Mouse (Mus musculus) layer of hippocampus, adult 2 months (tissue): Measurements from ENCODE around the gene Ssh2. TPM values are rescaled to one million over a fixed set of nuclear protein-coding genes. Genes with fewer than 3 reads are reported as not detected.
A peak's percentile ranks its signal among the peaks of the same experiment; 100 is the strongest.

Experiments used
- DNase-seq, 2 experiments: peaks; one replicate each; pipeline ENCODE4 v3.0.0; 2022; ENCODE audit warnings: low spot score in 2 of 2
- H3K27ac ChIP-seq: fragments of 200-600 bp; 2 replicates; pipeline ENCODE4 v1.8.1; 2022
- H3K4me3 ChIP-seq: fragments of 200-600 bp; 2 replicates; pipeline ENCODE4 v1.8.1; 2022; ENCODE audit warnings: mild to moderate bottlenecking
- CTCF ChIP-seq: fragments of 200-600 bp; conservative IDR thresholded peaks from 2 replicates; pipeline ENCODE4 v1.8.1; 2022; ENCODE audit warnings: antibody characterized with exemption, mild to moderate bottlenecking, moderate library complexity
- total RNA-seq, 2 experiments: library from RNA; stranded (reverse); gene quantifications; 2 replicates each; pipeline ENCODE4 v1.2.3; 2021

Ssh2 gene
- total RNA-seq, 2 experiments from 2014 or later: 33.6 to 35.9 TPM

DNA sequence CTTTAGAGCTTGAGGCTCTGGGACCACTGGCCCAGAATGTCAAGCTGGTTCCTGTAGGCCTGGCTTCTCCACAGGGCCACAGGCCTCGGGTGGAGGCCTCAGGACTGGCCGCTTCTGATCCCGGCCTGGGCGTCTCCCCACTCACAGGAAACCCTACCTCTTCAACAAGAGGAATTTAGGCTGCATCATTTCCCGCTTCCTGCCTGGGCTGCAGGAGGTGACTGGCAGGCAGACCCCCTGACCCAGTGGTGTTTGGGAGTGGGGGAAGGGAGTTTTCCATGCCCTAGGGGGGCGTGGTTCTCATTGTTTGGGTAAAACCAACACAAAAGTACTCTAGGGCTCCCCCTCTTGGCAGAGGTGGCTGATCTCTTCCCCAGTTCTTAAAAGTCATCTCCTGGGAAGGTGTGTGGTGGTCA lies 281.3 kb downstream of the Ssh2 start:
- TF ChIP-seq CTCF: peak; percentile 77
- DNase-seq: peak in 1 of 2 experiments; percentile 60
- peak overlapping the region; percentile 82 for H3K27ac ChIP-seq
- H3K4me3 ChIP-seq: no peak overlapping the region; the same call in 1 of the 2 replicates

DNA sequence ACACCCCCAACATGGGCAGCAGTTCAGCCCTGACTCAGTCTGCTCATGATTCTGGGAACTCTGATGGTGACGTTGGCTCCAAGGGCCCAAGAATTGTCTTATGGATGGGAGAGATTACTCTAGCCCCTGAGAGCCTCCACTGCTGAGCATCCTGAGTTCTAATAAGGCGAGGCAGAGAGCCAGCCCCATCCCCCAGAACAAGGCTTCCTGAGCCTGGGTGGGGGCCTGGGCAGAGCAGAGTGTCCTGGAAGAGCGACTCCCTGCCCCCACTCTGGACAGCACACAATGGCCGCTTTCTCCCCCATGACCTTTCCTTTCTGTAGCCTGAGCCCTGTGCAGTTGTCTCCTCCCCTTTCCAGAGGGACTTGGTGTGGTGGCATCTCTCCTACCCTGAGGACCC lies 281.8 kb downstream of the Ssh2 start:
- peak overlapping the region; percentile 82 for H3K27ac ChIP-seq
- TF ChIP-seq CTCF: no peak
- H3K4me3 ChIP-seq: no peak overlapping the region
- DNase-seq: no peak

DNA sequence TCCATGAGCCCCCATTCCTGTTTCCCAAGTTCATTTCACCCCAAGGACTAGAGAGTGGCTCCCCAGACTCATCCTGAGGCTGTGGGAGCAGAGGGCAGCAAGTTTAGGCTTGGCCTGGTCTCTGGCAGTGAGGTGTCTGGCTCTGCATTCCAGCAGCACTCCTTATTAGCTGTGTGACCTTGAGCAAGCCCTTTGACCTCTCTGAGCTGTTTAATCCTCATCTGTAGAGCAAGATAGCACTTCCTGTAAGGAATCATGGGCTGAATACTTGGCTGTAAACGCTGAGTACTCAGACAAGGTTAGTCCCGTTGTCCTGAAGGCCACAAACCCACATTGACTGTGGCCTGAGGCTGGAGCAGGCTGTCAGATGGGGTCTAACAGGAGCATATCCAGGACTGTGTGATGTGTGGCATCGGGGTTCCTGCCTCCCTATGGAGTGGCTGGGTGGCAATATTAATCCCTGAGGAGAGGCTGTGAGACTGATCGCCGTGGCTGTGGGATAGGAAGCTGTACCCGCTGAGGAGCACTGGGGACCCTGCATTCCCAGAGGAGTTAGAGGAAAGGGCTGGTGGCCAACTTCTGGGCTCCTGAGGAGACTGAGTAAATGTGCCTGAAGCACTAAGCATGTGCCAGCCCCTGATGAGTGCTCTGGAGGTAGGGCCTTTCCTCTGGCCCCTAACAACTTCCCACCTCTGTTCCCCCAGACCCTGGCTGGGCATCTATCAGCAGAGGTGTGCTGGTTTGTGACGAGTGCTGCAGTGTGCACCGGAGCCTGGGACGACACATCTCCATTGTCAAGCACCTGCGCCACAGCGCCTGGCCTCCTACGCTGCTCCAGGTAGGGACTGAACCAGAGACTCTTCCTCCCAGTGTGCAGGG lies 282.4 kb downstream of the Ssh2 start:
- Histone ChIP-seq H3K4me3 (no peak overlapping the region), H3K27ac (peak overlapping the region; percentile 82)
- TF ChIP-seq CTCF: no peak
- no peak for DNase-seq

DNA sequence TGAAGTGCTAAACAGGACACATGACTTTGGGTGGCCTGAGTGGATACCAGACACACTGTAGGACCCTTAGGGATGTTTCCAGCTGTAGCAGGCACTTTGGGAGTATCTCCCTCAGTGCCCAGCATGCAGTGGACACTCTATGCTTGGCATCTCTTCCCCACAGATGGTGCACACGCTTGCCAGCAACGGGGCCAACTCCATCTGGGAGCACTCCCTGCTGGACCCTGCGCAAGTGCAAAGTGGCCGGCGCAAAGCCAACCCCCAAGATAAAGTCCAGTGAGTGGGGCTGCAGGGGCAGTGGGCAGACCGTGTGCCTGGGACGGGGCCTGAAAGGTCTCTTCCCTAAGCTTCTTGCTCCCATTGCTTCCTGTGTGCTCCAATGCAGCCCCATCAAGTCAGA lies 283.3 kb downstream of the Ssh2 start:
- TF ChIP-seq CTCF: no peak
- Histone ChIP-seq H3K27ac (peak overlapping the region; percentile 82), H3K4me3 (no peak overlapping the region)
- DNase-seq: no peak

DNA sequence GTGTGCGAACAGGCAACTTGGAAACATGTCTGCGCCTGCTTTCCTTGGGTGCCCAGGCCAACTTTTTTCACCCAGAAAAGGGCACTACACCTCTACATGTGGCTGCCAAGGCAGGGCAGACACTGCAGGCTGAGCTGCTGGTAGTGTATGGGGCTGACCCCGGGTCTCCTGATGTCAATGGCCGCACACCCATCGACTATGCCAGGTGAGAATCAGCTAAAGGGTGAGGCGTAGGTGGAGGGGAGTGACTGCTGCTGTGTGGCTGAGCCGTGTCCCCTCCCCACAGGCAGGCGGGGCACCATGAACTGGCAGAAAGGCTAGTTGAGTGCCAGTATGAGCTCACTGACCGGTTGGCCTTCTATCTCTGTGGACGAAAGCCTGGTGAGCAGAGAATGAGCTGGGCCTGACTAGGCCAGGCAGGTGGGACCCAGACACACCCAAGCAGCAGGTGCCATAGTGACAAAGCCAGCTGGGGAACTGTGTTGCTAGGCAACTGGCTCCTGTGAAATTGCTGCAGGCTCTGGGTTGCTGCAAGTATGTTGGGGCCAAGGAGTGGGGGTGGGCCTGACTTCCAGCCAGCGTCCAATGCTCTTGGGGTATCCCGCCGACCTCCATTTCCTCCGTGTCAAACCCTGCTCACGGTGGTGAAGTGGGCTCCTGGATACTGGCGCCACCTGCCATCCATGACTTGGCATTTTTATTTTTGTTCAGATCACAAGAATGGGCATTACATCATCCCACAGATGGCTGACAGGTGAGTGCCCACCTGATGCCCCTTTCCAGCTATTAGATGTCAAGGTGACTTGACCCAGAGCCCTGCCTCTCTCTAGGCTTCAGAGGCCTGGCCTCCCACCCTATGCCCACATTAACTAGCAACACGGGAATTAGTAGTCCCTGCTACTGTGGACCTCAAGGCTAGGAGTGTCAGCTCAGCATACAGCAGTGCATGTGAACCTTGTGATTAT lies 284.6 kb downstream of the Ssh2 start:
- no peak for TF ChIP-seq CTCF

DNA sequence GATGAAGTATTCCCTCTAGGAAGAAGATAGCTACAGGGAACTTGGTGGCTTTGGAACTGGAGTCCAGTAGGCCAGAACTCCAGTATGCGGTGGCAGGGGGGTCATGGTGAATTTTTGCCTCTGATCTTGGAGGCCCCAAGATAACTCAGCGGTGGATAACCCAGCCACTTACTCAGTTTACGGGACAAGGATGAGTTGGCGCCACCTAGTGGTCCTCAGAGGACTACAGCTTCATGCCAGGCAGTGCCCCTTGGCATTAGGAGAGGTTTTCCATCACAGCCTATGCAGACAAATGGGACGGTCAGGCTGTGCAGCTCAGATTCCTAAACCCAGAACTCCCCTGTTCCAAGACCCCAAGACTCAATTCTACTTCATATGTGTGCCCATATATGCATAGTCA lies 285.3 kb downstream of the Ssh2 start:
- peak; percentile 86 for TF ChIP-seq CTCF
- H3K27ac ChIP-seq: peak overlapping the region; percentile 82
- DNase-seq: peak; percentile 82 to 85
- H3K4me3 ChIP-seq: no peak overlapping the region; the same call in 1 of the 2 replicates

More for the DNA sequence above, 284.6 kb downstream of the Ssh2 start:
- Histone ChIP-seq H3K4me3 (no peak overlapping the region; the same call in 1 of the 2 replicates), H3K27ac (peak overlapping the region; percentile 82)
- peak in 1 of 2 experiments; percentile 69 for DNase-seq

DNA sequence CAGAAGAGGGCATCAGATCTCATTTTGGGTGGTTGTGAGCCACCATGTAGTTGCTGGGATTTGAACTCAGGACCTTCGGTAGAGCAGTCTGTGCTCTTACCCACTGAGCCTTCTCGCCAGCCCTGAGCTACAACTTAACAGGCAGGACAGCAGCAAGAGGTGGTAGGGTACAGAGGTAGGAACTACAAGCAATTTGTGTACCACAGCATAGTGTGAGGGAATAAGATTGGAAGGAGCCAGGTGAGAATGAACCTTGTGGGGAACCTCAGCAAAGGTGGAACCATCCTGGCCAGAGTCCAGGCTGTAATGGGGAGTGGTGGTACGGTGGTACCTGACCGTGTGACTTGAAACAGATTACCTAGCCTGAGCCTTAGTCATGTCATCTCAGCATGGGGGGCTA lies 285.9 kb downstream of the Ssh2 start:
- DNase-seq: no peak
- Histone ChIP-seq H3K4me3 (no peak overlapping the region), H3K27ac (0 out of 2 replicates have a peak overlapping the region, but pooled peaks have one; percentile 12)
- no peak for TF ChIP-seq CTCF

DNA sequence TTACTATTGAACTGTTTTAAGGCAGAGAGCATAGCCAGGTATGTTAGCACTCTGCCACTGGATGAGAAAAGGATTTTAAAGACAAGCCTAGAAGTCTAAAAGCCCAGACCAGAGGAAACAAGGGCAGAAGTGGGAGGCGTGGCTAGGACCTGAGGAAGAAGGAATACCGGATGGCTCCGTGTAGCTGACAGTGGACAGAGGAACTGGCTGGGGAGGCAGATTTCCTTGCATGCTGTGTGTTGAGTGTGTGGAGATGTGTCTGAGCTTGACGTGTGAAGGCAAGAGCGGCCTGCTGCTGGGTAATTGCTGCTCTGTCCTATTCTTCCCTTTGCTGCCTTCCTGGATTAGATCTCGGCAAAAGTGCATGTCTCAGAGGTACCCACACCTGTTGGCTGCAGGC lies 286.4 kb downstream of the Ssh2 start:
- H3K4me3 ChIP-seq: no peak overlapping the region
- peak overlapping the region; percentile 74 for H3K27ac ChIP-seq
- no peak for DNase-seq
- no peak for TF ChIP-seq CTCF

DNA sequence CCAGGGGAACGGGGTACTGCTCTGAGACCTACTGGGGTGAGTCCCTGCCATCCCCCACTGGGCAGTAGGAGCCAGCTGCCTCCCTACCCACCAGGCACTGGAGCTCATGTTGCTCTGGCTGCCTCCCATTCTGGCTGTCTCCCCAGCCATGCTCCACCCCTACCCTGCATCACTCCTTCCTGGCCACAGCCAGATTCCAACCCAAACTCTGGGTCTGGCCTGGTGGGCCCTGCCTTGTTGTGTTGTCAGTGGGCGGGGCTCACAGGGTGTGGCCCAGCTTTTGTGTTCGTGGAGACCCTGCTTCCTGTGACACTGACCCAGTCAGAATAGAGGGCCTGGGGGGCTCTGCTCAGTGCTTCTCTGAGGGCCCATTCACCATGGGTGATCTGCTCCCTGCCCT lies 287.4 kb downstream of the Ssh2 start:
- no peak for DNase-seq
- Histone ChIP-seq H3K27ac (peak overlapping the region; percentile 74), H3K4me3 (no peak overlapping the region)
- TF ChIP-seq CTCF: no peak

DNA sequence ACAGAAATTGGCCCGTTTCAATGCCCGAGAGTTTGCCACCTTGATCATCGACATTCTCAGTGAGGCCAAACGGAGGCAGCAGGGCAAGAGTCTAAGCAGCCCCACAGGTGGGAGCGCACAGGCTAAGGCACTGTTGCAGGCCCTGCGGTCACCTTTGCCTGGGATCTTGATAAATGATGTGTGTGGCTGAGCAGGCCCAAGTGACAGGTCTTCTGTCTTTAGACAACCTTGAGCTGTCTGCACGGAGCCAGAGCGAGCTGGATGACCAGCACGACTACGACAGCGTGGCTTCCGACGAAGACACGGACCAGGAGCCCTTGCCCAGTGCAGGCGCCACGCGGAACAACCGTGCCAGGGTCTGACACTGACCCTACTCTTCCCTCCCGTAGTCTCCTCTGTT lies 288.3 kb downstream of the Ssh2 start:
- no peak overlapping the region for H3K27ac ChIP-seq
- no peak for TF ChIP-seq CTCF
- no peak for DNase-seq
- no peak overlapping the region for H3K4me3 ChIP-seq

DNA sequence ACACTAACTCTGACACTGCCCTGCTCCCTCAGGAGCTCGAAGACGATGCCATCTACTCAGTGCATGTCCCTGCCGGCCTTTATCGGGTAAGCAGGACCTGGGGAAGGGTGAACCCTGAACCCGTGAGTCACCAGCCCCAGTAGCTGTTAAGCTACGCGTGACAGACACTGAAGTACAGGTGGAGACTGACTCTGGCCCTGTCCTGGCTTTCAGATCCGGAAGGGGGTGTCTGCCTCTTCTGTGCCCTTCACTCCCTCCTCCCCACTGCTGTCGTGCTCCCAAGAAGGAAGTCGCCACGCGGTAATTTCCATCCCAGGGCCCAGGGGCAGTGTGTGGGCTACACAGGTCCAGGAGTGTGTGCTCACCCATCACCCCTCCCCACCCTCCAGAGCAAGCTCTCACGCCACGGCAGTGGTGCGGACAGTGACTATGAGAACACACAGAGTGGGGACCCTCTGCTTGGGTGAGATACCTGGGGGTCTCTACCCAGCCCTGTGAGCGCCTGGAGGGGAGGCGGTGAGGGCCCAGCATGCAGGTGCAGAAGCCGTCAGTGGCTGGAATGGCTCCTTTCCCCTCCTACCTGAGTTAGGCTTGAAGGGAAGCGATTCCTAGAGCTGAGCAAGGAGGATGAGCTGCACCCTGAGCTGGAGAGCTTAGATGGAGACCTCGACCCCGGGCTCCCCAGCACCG lies 289.3 kb downstream of the Ssh2 start:
- TF ChIP-seq CTCF: no peak
- Histone ChIP-seq H3K4me3 (no peak overlapping the region), H3K27ac (no peak overlapping the region)
- no peak for DNase-seq

DNA sequence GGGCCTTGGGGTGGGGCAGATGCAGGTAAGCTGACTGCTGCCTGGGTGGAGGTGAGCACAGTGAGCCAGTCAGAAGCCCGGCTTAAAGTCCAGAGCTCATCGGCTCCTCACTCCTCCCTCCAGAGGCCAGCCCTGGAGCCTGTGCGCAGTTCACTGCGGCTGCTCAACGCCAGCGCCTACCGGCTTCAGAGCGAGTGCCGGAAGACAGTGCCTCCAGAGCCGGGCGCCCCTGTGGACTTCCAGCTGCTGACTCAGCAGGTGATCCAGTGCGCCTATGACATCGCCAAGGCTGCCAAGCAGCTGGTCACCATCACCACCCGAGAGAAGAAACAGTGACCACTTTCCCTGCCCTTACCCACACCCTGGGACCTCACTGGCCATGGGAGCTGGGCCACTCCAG lies 290.2 kb downstream of the Ssh2 start:
- H3K27ac ChIP-seq: no peak overlapping the region
- H3K4me3 ChIP-seq: no peak overlapping the region
- TF ChIP-seq CTCF: no peak
- DNase-seq: no peak
